Mouse (Mus musculus) G1E (cell line): ENCODE measurements around the gene Gm7534.

Experiments used
- CTCF ChIP-seq: IDR thresholded peaks from 2 replicates; pipeline ENCODE4 v1.5.1; 2012; ENCODE audit warnings: low read depth, low read length, inconsistent platforms, mixed read lengths
- POLR2AphosphoS5 ChIP-seq: IDR thresholded peaks from 2 replicates; pipeline ENCODE4 v1.6.1; 2012; ENCODE audit warnings: low read depth, low read length, inconsistent platforms; ENCODE audit not compliant: insufficient replicate concordance

DNA sequence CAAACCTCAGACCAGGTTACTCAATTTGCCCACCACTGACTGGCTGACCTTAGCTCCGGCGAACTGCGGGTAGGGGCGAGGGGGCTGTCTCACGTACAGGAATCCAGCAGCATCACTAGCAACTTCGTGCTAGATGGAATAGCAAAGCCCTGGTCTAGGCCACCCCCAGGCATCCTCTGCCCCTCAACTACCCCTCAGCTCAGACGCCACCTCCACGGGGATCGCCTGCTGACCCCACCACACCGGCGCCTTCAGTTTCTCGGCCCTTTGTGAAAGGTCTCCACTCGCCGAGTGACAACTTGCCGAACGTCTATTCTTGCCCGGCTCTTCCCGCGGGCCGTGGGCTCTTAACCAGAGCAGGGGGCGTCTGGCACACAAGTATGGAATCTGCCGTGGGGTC is 16.5 kb downstream of the Gm7534 start:
- no peak for TF ChIP-seq CTCF
- no peak for TF ChIP-seq POLR2AphosphoS5
